Mouse (Mus musculus) urinary bladder, postnatal 10 days (tissue): Measurements from ENCODE around the gene Tgm3.

Experiments used
- DNase-seq: peaks from one replicate; pipeline ENCODE4 v3.0.0; 2022; ENCODE audit warnings: low spot score

Gene Tgm3

DNA sequence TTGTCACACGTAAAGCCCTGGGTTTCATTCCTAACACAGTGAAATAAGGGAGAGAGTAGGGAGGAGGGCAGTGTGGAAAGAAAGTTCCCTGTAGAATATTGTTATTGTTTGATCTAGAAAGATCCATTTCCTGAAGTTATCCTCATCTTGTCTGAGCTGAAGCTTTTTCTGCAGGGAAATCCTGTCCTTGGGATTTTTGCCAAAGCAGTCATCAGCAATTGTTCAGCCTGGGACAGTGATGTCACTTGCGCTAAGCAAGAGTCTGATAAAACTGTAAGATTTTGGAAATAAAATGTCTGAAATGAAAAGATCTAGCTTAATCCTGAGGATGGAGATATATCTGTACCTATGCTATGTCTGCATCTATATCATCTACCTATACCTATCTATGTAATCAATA is 58.2 kb downstream of the Tgm3 start:
- DNase-seq, result no peak
